Mouse (Mus musculus) intestine, embryonic 16.5 days (tissue): ENCODE measurements around the gene Atp6ap1l. TPM values are rescaled to one million over a fixed set of nuclear protein-coding genes. Genes with fewer than 3 reads are reported as not detected.
A peak's percentile ranks its signal among the peaks of the same experiment; 100 is the strongest.

Experiments
- ATAC-seq: fragments of 200-750 bp; cut with Nextera tagmentation; 2 replicates; pipeline ENCODE4 v1.8.0; 2017; ENCODE audit warnings: moderate TSS enrichment, moderate library complexity
- H3K27ac ChIP-seq: fragments of 300-500 bp; sonication (generic); 2 replicates; pipeline ENCODE4 v1.5.1; 2014; ENCODE audit warnings: mild to moderate bottlenecking, low read length
- H3K27me3 ChIP-seq: fragments of 300-500 bp; sonication (generic); replicated peaks from 2 replicates; pipeline ENCODE4 v1.6.1; 2014; ENCODE audit warnings: low read length, control low read depth, mixed read lengths; ENCODE audit not compliant: control insufficient read depth, insufficient read depth
- H3K36me3 ChIP-seq: fragments of 300-500 bp; sonication (generic); 2 replicates; pipeline ENCODE4 v1.6.1; 2014; ENCODE audit warnings: low read length, control low read depth; ENCODE audit not compliant: control insufficient read depth, insufficient read depth
- H3K4me1 ChIP-seq: fragments of 300-500 bp; sonication (generic); 2 replicates; pipeline ENCODE4 v1.6.1; 2014; ENCODE audit warnings: low read length, control low read depth, mixed read lengths; ENCODE audit not compliant: control insufficient read depth, insufficient read depth
- H3K4me2 ChIP-seq: fragments of 300-500 bp; sonication (generic); 2 replicates; pipeline ENCODE4 v1.6.1; 2014; ENCODE audit warnings: low read depth, low read length, control low read depth
- H3K4me3 ChIP-seq: fragments of 300-500 bp; sonication (generic); 2 replicates; pipeline ENCODE4 v1.5.1; 2014; ENCODE audit warnings: mild to moderate bottlenecking, low read length
- H3K9ac ChIP-seq: fragments of 300-500 bp; sonication (generic); 2 replicates; pipeline ENCODE4 v1.6.1; 2014; ENCODE audit warnings: low read depth, low read length
- H3K9me3 ChIP-seq: fragments of 300-500 bp; sonication (generic); 2 replicates; pipeline ENCODE4 v1.6.1; 2016; ENCODE audit warnings: low read length, control low read depth; ENCODE audit not compliant: control insufficient read depth
- WGBS: fragments of 180-500 bp; shearing (Covaris S2); extraction: QIAGEN DNeasy Blood & Tissue Kit; methylation state at CpG from one replicate; pipeline ENCODE4 v1.1.7; 2014; 5-methylcytosine and 5-hydroxymethylcytosine counted together
- polyA plus RNA-seq: library from polyadenylated mRNA; unstranded; fragments of >200 nt; fragmentation: Nextera tagmentation; extraction: Ambion mirVana; gene quantifications from 2 replicates; pipeline ENCODE4 v1.2.1, GENCODE M21; 2015

The Atp6ap1l gene
- polyA plus RNA-seq, 1 experiment from 2014 or later, result not detected

DNA sequence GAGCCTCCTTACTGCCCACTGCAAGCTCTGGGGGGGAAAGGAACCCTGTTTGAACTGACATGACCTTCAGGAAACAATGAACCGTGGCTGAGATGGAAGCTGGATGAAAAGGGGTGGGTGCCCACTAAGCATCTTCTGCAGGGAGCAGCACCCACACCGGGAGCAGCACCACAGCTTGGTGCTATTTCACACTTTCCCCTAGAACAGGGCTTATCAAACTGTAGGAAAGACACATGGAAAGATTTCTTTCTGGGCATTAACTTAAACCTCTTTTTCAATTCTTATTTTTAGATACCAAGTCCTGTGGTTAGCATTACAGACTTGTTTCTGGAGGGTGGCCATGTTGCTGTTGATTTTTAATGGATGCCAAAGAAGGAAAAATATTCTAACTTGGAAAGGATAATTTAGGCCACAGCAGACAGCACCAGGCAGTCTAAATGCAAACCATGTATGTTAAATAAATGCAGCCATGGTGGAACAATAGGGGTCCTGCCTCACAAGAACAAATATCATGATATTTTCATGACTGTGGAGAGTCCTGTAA, 44.2 kb downstream of the Atp6ap1l start:
- Histone ChIP-seq H3K4me1 (no peaks in the 10 kb centered on the region), H3K9ac (no peak overlapping the region), H3K27me3 (no peaks in the 10 kb centered on the region), H3K27ac (no peak overlapping the region), H3K9me3 (no peaks in the 10 kb centered on the region), H3K4me2 (no peak overlapping the region), H3K4me3 (no peak overlapping the region), H3K36me3 (no peaks in the 10 kb centered on the region)
- WGBS, result 56% methylated on average over 2 of the region's 2 CpGs
- no peak for ATAC-seq

DNA sequence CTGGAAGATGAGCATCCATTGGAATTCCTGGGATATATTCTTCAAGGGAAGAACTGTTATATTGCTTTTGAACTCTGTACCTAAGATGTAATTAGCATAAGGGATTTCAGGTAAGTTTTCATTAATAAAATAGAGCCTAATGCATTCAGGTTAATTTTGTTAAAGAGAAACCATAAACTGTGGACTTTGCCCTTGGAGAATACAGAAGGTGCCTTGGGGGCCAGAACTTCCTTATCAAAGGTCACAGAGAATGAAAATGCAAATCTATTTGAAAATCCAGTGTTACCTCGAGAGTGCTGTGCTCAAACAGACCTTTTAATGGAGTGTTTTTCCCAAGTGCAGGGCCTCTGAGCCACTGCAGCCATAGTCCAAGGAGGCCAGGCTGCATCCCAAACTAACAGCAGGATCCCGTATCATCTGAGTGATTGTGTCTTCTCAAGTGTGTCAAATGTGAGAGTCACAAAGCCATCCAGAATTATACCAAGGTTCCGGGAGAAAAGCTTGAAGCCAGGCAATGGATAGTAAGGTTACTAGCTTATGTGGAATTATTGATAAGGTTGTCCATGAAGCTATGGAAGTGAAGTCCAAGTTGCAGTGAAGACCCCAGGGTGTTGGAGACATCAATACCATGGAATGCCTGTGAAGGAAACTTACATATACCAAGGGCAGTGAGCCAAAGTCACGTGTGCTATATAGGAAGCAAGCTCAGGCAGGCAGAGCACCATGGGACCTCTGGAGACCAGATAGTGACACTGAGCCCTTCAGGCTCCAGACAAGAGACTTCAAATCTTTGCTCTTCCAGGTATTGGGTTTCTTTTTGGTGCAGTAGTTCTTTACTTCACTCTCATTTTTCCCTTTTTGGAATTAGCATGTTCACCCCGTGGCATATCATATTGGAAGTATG, 52.2 kb downstream of the Atp6ap1l start:
- H3K27ac ChIP-seq, result 0 out of 2 replicates have a peak overlapping the region, but pooled peaks have one; percentile 20
- 76% methylated on average over 5 of the region's 5 CpGs for WGBS
- no peak overlapping the region for H3K4me3 ChIP-seq
- no peak overlapping the region for H3K9ac ChIP-seq
- H3K36me3 ChIP-seq, result no peaks in the 10 kb centered on the region
- 0 out of 2 replicates have a peak, but pooled peaks cover 3% of the 10 kb centered on the region for H3K9me3 ChIP-seq
- no peaks in the 10 kb centered on the region for H3K27me3 ChIP-seq
- no peaks in the 10 kb centered on the region for H3K4me1 ChIP-seq
- H3K4me2 ChIP-seq, result no peak overlapping the region
- peak; percentile 86 for ATAC-seq

DNA sequence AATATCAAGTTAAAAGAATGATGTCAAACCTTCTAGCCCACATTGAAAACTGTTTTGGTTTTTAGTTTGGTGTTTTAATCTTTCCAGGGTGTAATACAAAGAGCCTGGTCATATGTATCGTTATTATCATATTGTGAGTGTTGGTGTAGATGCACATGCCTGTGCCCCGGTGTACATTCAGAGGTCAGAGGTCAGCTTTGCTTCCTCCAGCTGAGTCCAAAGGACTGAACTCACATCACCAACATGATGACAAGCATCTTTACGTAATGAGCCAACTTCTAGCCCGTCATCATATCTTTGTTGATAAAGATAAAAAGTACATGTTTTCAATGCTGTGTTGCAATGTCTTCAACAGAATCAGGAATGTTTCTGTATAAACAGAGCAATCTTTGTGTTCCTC, 53.4 kb downstream of the Atp6ap1l start:
- Histone ChIP-seq H3K9me3 (0 out of 2 replicates have a peak, but pooled peaks cover 3% of the 10 kb centered on the region), H3K9ac (no peak overlapping the region), H3K4me2 (no peak overlapping the region), H3K4me3 (no peak overlapping the region), H3K4me1 (no peaks in the 10 kb centered on the region), H3K27me3 (no peaks in the 10 kb centered on the region), H3K27ac (no peak overlapping the region), H3K36me3 (no peaks in the 10 kb centered on the region)
- WGBS, result 70% methylated on average over 4 of the region's 4 CpGs
- peak; percentile 65 for ATAC-seq

DNA sequence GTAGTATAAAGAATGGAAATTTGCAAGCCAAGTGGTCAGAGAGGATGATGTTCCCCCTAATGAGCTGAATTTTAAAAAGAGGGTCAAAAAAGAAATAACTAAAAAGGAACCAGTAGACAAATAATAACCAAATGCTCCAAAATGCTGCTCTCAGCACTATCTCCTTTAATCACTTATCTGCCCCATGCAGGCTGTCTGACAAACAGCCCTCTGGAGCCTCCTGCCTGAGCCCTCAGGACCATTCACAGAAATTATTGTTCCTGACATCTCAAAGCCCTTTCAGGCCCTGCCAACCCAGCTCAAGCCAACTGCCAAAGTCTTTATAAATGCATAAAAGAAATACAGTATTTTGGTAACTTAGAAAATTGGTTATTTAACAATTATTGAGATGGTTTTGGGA, 61.0 kb downstream of the Atp6ap1l start:
- no peaks in the 10 kb centered on the region for H3K27me3 ChIP-seq
- H3K9ac ChIP-seq, result no peak overlapping the region
- no peak overlapping the region for H3K4me3 ChIP-seq
- ATAC-seq, result no peak
- H3K36me3 ChIP-seq, result no peaks in the 10 kb centered on the region
- H3K27ac ChIP-seq, result no peak overlapping the region
- no peaks in the 10 kb centered on the region for H3K9me3 ChIP-seq
- H3K4me2 ChIP-seq, result no peak overlapping the region
- H3K4me1 ChIP-seq, result peaks cover 3% of the 10 kb centered on the region; the same call in 1 of the 2 replicates

DNA sequence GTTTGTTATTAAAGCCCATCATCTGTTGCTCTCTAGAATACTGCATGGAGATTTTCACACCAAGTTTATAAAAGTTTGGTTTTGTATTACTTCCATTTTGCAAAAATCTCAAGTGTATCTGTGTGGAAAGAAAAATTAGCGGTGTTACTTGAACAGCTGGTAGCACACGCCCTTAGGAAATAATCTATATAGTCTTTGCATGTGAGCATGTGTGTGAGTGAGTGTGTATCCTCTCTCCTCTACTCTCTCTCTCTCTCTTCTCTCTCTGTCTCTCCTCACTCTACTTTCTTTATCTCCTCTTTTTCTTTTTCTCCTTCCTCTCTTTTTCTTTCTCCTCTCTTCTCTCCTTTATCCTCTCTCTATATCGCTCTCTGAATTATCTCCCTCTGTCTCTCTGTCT, 61.7 kb downstream of the Atp6ap1l start:
- Histone ChIP-seq H3K4me3 (no peak overlapping the region), H3K4me2 (no peak overlapping the region), H3K27me3 (no peaks in the 10 kb centered on the region), H3K9ac (no peak overlapping the region), H3K27ac (no peak overlapping the region), H3K4me1 (peaks cover 3% of the 10 kb centered on the region; the same call in 1 of the 2 replicates), H3K36me3 (no peaks in the 10 kb centered on the region), H3K9me3 (no peaks in the 10 kb centered on the region)
- WGBS, result 94% methylated on average over 3 of the region's 3 CpGs
- no peak for ATAC-seq

DNA sequence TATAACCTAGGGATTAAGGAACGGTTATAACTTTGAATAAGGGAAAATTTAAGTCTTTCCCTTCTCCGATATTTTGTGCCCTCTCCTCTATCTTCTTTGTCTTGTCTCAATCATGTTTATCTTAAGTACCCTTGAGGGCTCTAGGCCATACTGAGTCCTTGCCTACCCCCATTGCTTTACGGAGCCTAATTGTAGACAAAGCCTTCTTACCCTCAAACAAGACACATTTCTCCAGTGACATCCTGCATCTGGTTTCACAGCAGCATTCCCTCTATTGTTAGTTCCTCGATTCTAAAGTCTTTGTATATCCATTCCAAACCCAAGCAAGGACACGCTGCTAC, 64.0 kb downstream of the Atp6ap1l start:
- ATAC-seq, result no peak
- H3K4me3 ChIP-seq, result no peak overlapping the region

DNA sequence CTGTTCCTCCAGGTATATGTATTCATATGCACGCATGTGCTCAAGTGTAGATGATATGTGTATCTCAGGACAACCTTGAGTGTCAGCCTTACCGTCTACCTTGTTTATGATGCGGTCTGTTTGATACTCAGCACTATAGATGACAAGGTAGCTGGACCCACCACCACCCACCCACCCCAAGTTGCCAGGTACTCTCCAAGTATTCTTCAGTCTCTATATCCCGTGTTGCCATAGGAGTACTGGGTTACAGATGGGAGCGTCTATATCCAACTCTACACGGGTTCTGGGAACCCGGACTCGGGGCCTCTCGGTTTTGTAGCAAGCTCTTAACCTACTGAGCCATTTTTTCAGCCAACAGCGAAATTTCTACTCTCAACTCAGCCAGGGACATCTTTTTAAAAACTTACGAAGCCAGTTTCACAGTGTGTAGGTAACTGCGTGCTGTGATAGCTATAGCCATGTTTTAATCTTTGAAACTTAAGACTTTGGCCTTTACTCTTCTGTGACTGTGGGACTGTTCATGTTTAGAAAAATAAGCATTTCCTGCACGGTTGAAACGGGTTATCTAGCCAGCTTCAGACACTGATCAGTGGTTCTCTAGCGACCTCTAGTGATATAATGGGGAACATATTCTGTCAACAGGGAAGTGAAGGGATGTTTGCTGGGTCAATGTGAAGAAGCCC, 64.5 kb downstream of the Atp6ap1l start:
- WGBS, result 48% methylated on average over 15 of the region's 15 CpGs
- H3K9ac ChIP-seq, result no peak overlapping the region

More for the DNA sequence above, 64.0 kb downstream of the Atp6ap1l start:
- H3K9me3 ChIP-seq, result no peaks in the 10 kb centered on the region
- no peaks in the 10 kb centered on the region for H3K36me3 ChIP-seq
- peaks cover 3% of the 10 kb centered on the region; the same call in 1 of the 2 replicates for H3K4me1 ChIP-seq
- 48% methylated on average over 5 of the region's 5 CpGs for WGBS
- no peak overlapping the region for H3K27ac ChIP-seq
- no peaks in the 10 kb centered on the region for H3K27me3 ChIP-seq
- no peak overlapping the region for H3K4me2 ChIP-seq
- no peak overlapping the region for H3K9ac ChIP-seq

DNA sequence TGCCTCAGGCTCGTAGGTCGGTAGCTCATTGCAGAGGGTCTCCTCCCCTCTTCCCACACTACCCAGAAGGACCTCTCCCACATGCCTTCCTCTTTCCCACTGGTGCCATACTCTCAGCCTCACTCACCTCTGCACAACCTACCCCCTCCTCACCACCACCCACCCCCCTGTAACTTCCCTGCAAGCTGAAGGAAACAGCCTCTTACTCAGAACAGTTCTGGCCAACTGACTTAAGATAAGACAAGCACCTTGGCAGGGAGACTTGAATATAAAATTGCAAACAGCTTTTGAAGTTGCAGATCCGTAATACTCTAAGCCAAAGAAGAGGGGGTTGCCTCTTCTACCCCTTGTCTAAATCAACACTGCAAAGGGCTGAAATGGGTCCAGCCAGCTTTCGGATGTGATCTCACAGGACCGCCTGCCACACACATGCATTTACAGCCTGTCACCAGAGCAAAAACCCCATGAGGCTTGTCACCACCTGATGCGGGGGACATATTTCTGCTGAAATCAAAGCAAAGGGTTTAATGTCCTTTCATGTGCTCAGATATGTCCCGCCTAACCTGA, 71.4 kb downstream of the Atp6ap1l start:
- ATAC-seq, result no peak
- H3K27ac ChIP-seq, result no peak overlapping the region

More for the DNA sequence above, 64.5 kb downstream of the Atp6ap1l start:
- Histone ChIP-seq H3K4me3 (no peak overlapping the region), H3K36me3 (no peaks in the 10 kb centered on the region), H3K4me2 (0 out of 2 replicates have a peak overlapping the region, but pooled peaks have one; percentile 17), H3K27ac (peak overlapping the region; percentile 33; the same call in 1 of the 2 replicates), H3K27me3 (no peaks in the 10 kb centered on the region), H3K9me3 (no peaks in the 10 kb centered on the region), H3K4me1 (peaks cover 3% of the 10 kb centered on the region; the same call in 1 of the 2 replicates)
- ATAC-seq, result peak; percentile 97

More for the DNA sequence above, 71.4 kb downstream of the Atp6ap1l start:
- Histone ChIP-seq H3K9ac (no peak overlapping the region), H3K4me1 (no peaks in the 10 kb centered on the region), H3K36me3 (no peaks in the 10 kb centered on the region), H3K9me3 (no peaks in the 10 kb centered on the region), H3K4me2 (no peak overlapping the region), H3K27me3 (no peaks in the 10 kb centered on the region), H3K4me3 (no peak overlapping the region)
- 88% methylated on average over 7 of the region's 7 CpGs for WGBS
